Mouse (Mus musculus) midbrain, postnatal 0 days (tissue): ENCODE measurements at regions not wholly inside any gene's neighbourhood (a gene's known extent, or its start where the extent isn't known, plus 50 kb on each side); places are given as distances from the start of the nearest gene placed in this dataset.

Experiments
- ATAC-seq: fragments of 200-750 bp; cut with Nextera tagmentation; 2 replicates; pipeline ENCODE4 v1.8.0; 2017; ENCODE audit warnings: moderate number of reproducible peaks, mild to moderate bottlenecking, moderate TSS enrichment, moderate library complexity; ENCODE audit not compliant: low FRiP score
- DNase-seq: peaks from one replicate; pipeline ENCODE4 v3.0.0-alpha.2; 2015; ENCODE audit warnings: low spot score
- H3K27ac ChIP-seq: fragments of 300-500 bp; sonication (generic); 2 replicates; pipeline ENCODE4 v1.5.1; 2014; ENCODE audit warnings: low read depth, mild to moderate bottlenecking, low read length, mixed read lengths
- H3K27me3 ChIP-seq: fragments of 300-500 bp; sonication (generic); 2 replicates; pipeline ENCODE4 v1.6.1; 2014; ENCODE audit warnings: low read length, control low read depth, mixed read lengths; ENCODE audit not compliant: insufficient read depth
- H3K36me3 ChIP-seq: fragments of 300-500 bp; sonication (generic); 2 replicates; pipeline ENCODE4 v1.6.1; 2014; ENCODE audit warnings: low read length, control low read depth, mixed read lengths; ENCODE audit not compliant: insufficient read depth
- H3K4me1 ChIP-seq: fragments of 300-500 bp; sonication (generic); 2 replicates; pipeline ENCODE4 v1.6.1; 2014; ENCODE audit warnings: mild to moderate bottlenecking, control low read depth, antibody characterized with exemption, low read length, mixed read lengths; ENCODE audit not compliant: insufficient read depth
- H3K4me2 ChIP-seq: fragments of 300-500 bp; sonication (generic); 2 replicates; pipeline ENCODE4 v1.6.1; 2014; ENCODE audit warnings: low read depth, mild to moderate bottlenecking, low read length, mixed read lengths; ENCODE audit not compliant: poor library complexity, severe bottlenecking
- H3K4me3 ChIP-seq: fragments of 300-500 bp; sonication (generic); 2 replicates; pipeline ENCODE4 v1.5.1; 2014; ENCODE audit warnings: low read depth, mild to moderate bottlenecking, low read length, moderate library complexity
- H3K9ac ChIP-seq: fragments of 300-500 bp; sonication (generic); replicated peaks from 2 replicates; pipeline ENCODE4 v1.6.1; 2014; ENCODE audit warnings: mild to moderate bottlenecking, low read length, moderate library complexity, mixed read lengths; ENCODE audit not compliant: poor library complexity, severe bottlenecking
- H3K9me3 ChIP-seq: fragments of 300-500 bp; sonication (generic); 2 replicates; pipeline ENCODE4 v1.6.1; 2016; ENCODE audit warnings: low read length, control low read depth
- CTCF ChIP-seq: IDR thresholded peaks from 2 replicates; pipeline ENCODE4 v1.5.1; 2016; ENCODE audit warnings: antibody characterized with exemption, mild to moderate bottlenecking
- WGBS: fragments of 180-500 bp; shearing (Covaris S2); extraction: QIAGEN DNeasy Blood & Tissue Kit; methylation state at CpG from one replicate; pipeline ENCODE4 v1.1.7; 2014; 5-methylcytosine and 5-hydroxymethylcytosine counted together

DNA sequence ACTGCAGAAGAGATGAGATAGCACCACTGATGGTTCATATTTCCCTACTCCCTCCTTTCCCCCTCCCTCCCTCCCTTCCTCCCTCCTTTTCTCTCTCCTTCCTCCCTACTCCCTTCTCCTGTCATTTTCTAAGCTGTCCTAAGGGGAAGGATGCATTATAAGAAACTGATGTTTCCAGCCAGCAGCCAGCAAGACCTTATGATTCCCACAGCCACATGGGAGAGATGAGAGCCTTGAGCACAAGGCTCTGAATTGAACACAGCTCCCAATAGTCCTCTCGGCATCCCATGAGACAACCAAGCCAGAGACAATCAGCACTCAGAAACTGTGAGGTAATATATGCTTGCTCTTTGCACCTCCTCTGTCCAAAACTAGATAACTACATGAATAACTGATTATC is 263.0 kb upstream of the Nrp1 start:
- Histone ChIP-seq H3K36me3 (no peaks in the 10 kb centered on the region), H3K4me2 (no peak overlapping the region), H3K9ac (no peak overlapping the region), H3K4me1 (no peaks in the 10 kb centered on the region), H3K27ac (no peak overlapping the region), H3K27me3 (no peaks in the 10 kb centered on the region), H3K4me3 (no peak overlapping the region), H3K9me3 (no peaks in the 10 kb centered on the region)
- TF ChIP-seq CTCF: no peak
- DNase-seq (no peak), ATAC-seq (no peak)
- 88% methylated on average over 1 of the region's 1 CpGs for WGBS

DNA sequence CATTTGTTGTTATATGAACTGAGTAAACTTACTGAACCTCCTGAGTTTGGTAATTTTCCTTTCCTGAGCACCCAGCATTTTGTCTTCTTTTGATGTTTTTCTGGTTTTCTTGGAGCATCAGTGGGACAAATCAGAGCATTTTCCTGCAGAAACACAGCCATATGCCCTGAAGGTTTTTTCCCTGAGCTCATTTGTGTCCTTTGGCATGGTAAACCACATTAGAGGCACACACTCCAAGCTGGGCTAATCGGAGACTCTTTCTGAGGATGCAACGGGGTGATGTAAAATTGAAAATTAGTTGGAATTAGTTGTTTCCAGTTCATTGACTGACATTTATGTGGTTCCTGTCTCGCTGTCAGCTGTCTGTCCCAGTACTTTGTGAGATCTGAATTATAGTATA is 260.8 kb upstream of the Nrp1 start:
- no peaks in the 10 kb centered on the region for H3K27me3 ChIP-seq
- WGBS: 76% methylated on average over 3 of the region's 3 CpGs
- H3K9me3 ChIP-seq: no peaks in the 10 kb centered on the region
- no peak overlapping the region for H3K27ac ChIP-seq
- no peak for ATAC-seq
- no peak overlapping the region for H3K4me2 ChIP-seq
- no peak for TF ChIP-seq CTCF
- H3K36me3 ChIP-seq: no peaks in the 10 kb centered on the region
- H3K4me1 ChIP-seq: no peaks in the 10 kb centered on the region
- H3K9ac ChIP-seq: no peak overlapping the region
- no peak for DNase-seq
- no peak overlapping the region for H3K4me3 ChIP-seq

DNA sequence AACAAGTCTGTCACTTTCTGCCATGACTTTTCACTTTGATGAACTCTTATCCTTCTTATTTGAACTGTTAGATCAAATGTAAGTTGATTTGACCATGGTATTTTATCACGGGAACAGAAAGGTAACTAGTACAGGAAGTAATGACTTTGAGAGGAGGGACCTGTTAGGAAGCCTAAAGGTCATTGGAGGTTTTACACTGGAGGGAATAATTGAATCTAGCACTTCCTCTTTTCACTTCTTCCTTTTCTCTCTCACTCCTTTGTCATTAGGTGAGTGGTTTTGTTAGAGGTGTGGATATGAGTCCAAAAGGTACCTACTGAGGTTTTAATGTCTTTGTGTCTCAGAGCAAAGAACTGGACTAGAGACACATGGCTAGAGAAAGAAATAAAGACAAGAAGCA is 255.0 kb upstream of the Nrp1 start:
- Histone ChIP-seq H3K9ac (no peak overlapping the region), H3K27me3 (no peaks in the 10 kb centered on the region), H3K4me1 (no peaks in the 10 kb centered on the region), H3K27ac (no peak overlapping the region), H3K4me2 (no peak overlapping the region), H3K4me3 (no peak overlapping the region), H3K36me3 (no peaks in the 10 kb centered on the region), H3K9me3 (no peaks in the 10 kb centered on the region)
- WGBS: 79% methylated on average over 1 of the region's 1 CpGs
- ATAC-seq: no peak
- no peak for TF ChIP-seq CTCF
- DNase-seq: no peak

DNA sequence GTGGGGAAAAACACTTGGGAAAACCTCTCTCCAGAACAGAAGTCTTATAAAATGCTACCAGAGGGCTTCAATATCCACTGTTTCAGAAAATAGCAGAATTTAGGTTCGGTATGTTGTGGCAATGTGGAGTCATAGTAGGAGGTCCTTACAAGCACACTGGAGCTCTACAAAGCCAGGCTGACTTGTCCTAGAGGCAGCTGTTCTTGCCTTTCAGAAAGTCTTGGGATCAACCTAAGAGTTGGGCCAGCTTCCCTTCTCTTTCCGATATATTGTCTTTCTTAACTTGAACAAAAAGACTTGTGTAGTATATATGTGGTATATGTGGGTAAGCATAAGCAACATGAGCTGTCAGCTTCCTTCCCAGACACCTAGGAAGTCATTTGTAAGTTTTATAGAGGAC is 251.8 kb upstream of the Nrp1 start:
- ATAC-seq: no peak
- no peaks in the 10 kb centered on the region for H3K9me3 ChIP-seq
- no peak for TF ChIP-seq CTCF

DNA sequence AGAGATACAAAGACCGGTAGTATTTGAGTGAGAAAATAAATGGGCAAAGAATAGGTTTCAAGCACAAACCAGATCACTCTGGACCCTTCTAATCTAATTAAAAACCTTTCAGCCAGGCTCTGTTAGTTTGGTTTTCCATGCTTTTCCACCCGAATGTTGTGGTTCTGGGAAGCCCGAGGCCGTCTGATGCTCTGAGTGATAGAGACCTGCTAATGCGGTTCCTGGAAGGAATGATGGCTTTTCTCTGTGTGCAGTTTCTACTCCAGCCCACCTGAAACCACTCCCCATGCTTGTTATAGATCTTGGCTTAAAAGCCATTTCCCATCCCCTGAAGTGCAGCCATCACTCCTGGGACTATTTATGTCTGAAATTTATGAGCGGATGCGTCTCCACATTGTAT is 251.4 kb upstream of the Nrp1 start:
- no peak for TF ChIP-seq CTCF
- 84% methylated on average over 7 of the region's 7 CpGs for WGBS
- ATAC-seq: no peak

More for the DNA sequence above, 251.8 kb upstream of the Nrp1 start:
- no peak overlapping the region for H3K27ac ChIP-seq
- H3K4me1 ChIP-seq: no peaks in the 10 kb centered on the region
- H3K9ac ChIP-seq: no peak overlapping the region
- no peak for DNase-seq
- no peak overlapping the region for H3K4me2 ChIP-seq
- H3K36me3 ChIP-seq: no peaks in the 10 kb centered on the region
- WGBS: 92% methylated on average over 2 of the region's 2 CpGs
- no peaks in the 10 kb centered on the region for H3K27me3 ChIP-seq
- no peak overlapping the region for H3K4me3 ChIP-seq

DNA sequence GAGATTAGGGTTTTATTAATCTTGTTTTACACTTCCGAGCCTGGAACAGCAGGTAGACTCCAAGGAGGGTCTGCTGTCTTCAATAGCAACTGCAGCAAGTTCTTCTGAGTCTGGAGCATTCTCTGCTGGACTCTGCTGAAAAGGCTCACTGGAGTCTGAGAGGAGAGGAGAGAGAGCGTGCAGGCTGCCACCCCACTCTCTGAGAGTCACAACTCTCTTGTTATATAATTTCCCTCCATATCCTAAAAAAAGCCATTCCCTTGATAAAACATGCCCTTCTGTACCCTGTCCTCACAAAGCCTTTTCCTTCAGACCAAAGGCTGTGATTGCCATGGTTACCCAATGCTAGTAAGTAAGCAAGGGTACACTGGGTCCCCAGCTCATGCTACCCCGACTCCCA is 249.4 kb upstream of the Nrp1 start:
- Histone ChIP-seq H3K36me3 (no peaks in the 10 kb centered on the region), H3K27ac (no peak overlapping the region), H3K9ac (no peak overlapping the region), H3K9me3 (no peaks in the 10 kb centered on the region), H3K4me3 (no peak overlapping the region), H3K27me3 (no peaks in the 10 kb centered on the region), H3K4me2 (no peak overlapping the region), H3K4me1 (no peaks in the 10 kb centered on the region)
- no peak for TF ChIP-seq CTCF
- DNase-seq (no peak), ATAC-seq (no peak)
- WGBS: 75% methylated on average over 3 of the region's 3 CpGs

More for the DNA sequence above, 251.4 kb upstream of the Nrp1 start:
- Histone ChIP-seq H3K36me3 (no peaks in the 10 kb centered on the region), H3K4me2 (no peak overlapping the region), H3K9ac (no peak overlapping the region), H3K9me3 (no peaks in the 10 kb centered on the region), H3K27me3 (no peaks in the 10 kb centered on the region), H3K4me3 (no peak overlapping the region), H3K27ac (no peak overlapping the region), H3K4me1 (no peaks in the 10 kb centered on the region)
- DNase-seq: no peak

DNA sequence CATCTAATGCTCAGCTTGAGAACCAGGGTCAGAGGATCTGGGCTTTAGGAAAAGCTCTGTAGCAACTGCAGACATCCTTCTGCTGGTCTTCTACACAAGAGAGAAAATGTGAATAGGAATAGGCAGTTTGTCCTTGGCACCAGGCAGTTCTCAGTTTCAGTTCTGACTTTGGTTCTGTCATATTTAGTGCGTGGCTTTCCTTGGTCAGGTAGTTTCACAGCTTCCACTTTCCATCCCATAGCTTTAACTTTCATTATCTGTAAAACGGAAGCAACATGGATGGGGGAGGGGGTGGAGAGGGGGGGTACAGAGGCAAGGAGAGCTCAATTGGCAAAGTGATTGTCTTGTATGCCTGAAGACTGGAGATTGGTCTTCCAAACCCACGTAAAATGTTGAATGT is 247.3 kb upstream of the Nrp1 start:
- Histone ChIP-seq H3K4me1 (no peaks in the 10 kb centered on the region), H3K4me2 (no peak overlapping the region), H3K27me3 (no peaks in the 10 kb centered on the region), H3K36me3 (no peaks in the 10 kb centered on the region), H3K27ac (no peak overlapping the region), H3K9ac (no peak overlapping the region), H3K9me3 (no peaks in the 10 kb centered on the region), H3K4me3 (no peak overlapping the region)
- ATAC-seq: no peak
- no peak for TF ChIP-seq CTCF
- DNase-seq: no peak
- 86% methylated on average over 3 of the region's 3 CpGs for WGBS
